Mouse (Mus musculus) heart, postnatal 0 days (tissue): ENCODE measurements around the gene Ldlr. TPM values are rescaled to one million over a fixed set of nuclear protein-coding genes. Genes with fewer than 3 reads are reported as not detected.
"Not testable (repeated sequence)": the region's sequence is repeated elsewhere in the genome, so short reads cannot be mapped to it uniquely, and the experiment has no call there.

Experiments
- ATAC-seq: fragments of 200-750 bp; cut with Nextera tagmentation; 2 replicates; pipeline ENCODE4 v1.8.0; 2017; ENCODE audit warnings: low read depth, moderate number of reproducible peaks, moderate library complexity; ENCODE audit not compliant: insufficient read depth
- DNase-seq: peaks from one replicate; pipeline ENCODE4 v3.0.0-alpha.2; 2016; ENCODE audit warnings: low spot score
- H3K27ac ChIP-seq: fragments of 300-500 bp; sonication (generic); 2 replicates; pipeline ENCODE4 v1.5.1; 2014; ENCODE audit warnings: low read depth, mild to moderate bottlenecking
- H3K27me3 ChIP-seq: fragments of 300-500 bp; sonication (generic); 2 replicates; pipeline ENCODE4 v1.6.1; 2014; ENCODE audit warnings: low read length, mixed read lengths; ENCODE audit not compliant: control insufficient read depth, insufficient read depth
- H3K36me3 ChIP-seq: fragments of 300-500 bp; sonication (generic); replicated peaks from 2 replicates; pipeline ENCODE4 v1.6.1; 2014; ENCODE audit warnings: low read length, mixed read lengths; ENCODE audit not compliant: control insufficient read depth, insufficient read depth
- H3K4me1 ChIP-seq: fragments of 300-500 bp; sonication (generic); 2 replicates; pipeline ENCODE4 v1.6.1; 2014; ENCODE audit warnings: antibody characterized with exemption; ENCODE audit not compliant: control insufficient read depth, insufficient read depth
- H3K4me2 ChIP-seq: fragments of 300-500 bp; sonication (generic); 2 replicates; pipeline ENCODE4 v1.6.1; 2014; ENCODE audit warnings: low read depth, mild to moderate bottlenecking, low read length, moderate library complexity
- H3K4me3 ChIP-seq: fragments of 300-500 bp; sonication (generic); 2 replicates; pipeline ENCODE4 v1.5.1; 2014; ENCODE audit warnings: low read depth, low read length
- H3K9ac ChIP-seq: fragments of 300-500 bp; sonication (generic); replicated peaks from 2 replicates; pipeline ENCODE4 v1.6.1; 2014; ENCODE audit warnings: low read depth, low read length, mixed read lengths
- H3K9me3 ChIP-seq: fragments of 300-500 bp; sonication (generic); replicated peaks from 2 replicates; pipeline ENCODE4 v1.6.1; 2016; ENCODE audit warnings: low read length; ENCODE audit not compliant: control insufficient read depth
- CTCF ChIP-seq: IDR thresholded peaks from 2 replicates; pipeline ENCODE4 v1.5.1; 2016; ENCODE audit warnings: antibody characterized with exemption, control low read depth, low read depth
- EP300 ChIP-seq: IDR thresholded peaks from 2 replicates; pipeline ENCODE4 v1.6.1; 2016; ENCODE audit warnings: antibody characterized with exemption, low read depth
- WGBS: fragments of 180-500 bp; shearing (Covaris S2); extraction: QIAGEN DNeasy Blood & Tissue Kit; methylation state at CpG from one replicate; pipeline ENCODE4 v1.1.7; 2014; 5-methylcytosine and 5-hydroxymethylcytosine counted together
- polyA plus RNA-seq: library from polyadenylated mRNA; unstranded; fragments of >200 nt; fragmentation: Nextera tagmentation; extraction: Ambion mirVana; gene quantifications from 2 replicates; pipeline ENCODE4 v1.2.1, GENCODE M21; 2015
- total RNA-seq: library from RNA; depleted of rRNA; stranded (reverse); fragments of >200 nt; gene quantifications from 2 replicates; pipeline ENCODE4 v1.2.3, GENCODE M21; 2014; ENCODE audit warnings: low replicate concordance

Ldlr gene
- total and polyA plus RNA-seq, 2 experiments from 2014 or later: 10.9 to 36.8 TPM

- not testable (repeated sequence) for H3K27ac ChIP-seq, H3K27me3 ChIP-seq
Observed at GRCm38 (mm10) chr9:21699280-21699679, 24.0 kb upstream of the Ldlr start.

GRCm38 (mm10) chr9:21701091-21701490, 22.2 kb upstream of the Ldlr start:
- TF ChIP-seq EP300: no peak
- no peak for TF ChIP-seq CTCF
- Histone ChIP-seq H3K27ac (no peak overlapping the region), H3K27me3 (no peaks in the 10 kb centered on the region), H3K4me1 (no peaks in the 10 kb centered on the region), H3K36me3 (peaks cover 84% of the 10 kb centered on the region), H3K9me3 (no peaks in the 10 kb centered on the region), H3K4me3 (no peak overlapping the region), H3K4me2 (no peak overlapping the region), H3K9ac (no peak overlapping the region)
- no peak for DNase-seq
- ATAC-seq: no peak
- WGBS: 93% methylated on average over 14 of the region's 14 CpGs

More at GRCm38 (mm10) chr9:21699280-21699679, 24.0 kb upstream of the Ldlr start:
- H3K9ac ChIP-seq, DNase-seq, ATAC-seq, H3K4me3 ChIP-seq, H3K4me1 ChIP-seq, H3K9me3 ChIP-seq, H3K4me2 ChIP-seq: not testable (repeated sequence)
- peak; percentile 39 for TF ChIP-seq CTCF
- WGBS: 64% methylated on average over 6 of the region's 6 CpGs
- peaks cover 84% of the 10 kb centered on the region for H3K36me3 ChIP-seq

DNA sequence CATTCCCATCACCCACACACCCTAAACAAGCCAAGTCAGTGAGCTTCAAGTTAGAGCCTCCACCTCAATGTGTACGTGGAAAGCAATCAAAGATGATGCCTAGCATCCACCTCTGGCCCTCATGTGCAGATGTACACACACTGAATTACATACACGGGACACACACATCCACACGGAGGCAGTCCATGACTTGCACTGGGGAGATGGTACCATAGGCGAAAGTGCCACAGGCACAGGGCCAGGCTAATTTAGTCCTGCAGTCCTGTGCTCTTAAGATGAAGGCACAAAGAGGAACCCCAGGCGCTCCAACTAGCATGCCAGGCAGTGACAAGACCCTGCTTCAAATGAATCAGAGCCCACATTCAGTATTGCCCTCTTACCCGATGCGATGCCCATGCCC, 19.8 kb upstream of the Ldlr start:
- H3K27ac ChIP-seq: peak overlapping the region; percentile 50; the same call in 1 of the 2 replicates
- H3K36me3 ChIP-seq: peaks cover 75% of the 10 kb centered on the region
- TF ChIP-seq EP300 (no peak), CTCF (peak; percentile 51)
- no peak overlapping the region for H3K9ac ChIP-seq
- no peaks in the 10 kb centered on the region for H3K27me3 ChIP-seq
- no peak overlapping the region for H3K4me3 ChIP-seq
- no peak overlapping the region for H3K4me2 ChIP-seq
- DNase-seq (peak; percentile 40), ATAC-seq (peak; percentile 72)
- no peaks in the 10 kb centered on the region for H3K9me3 ChIP-seq
- 76% methylated on average over 7 of the region's 7 CpGs for WGBS
- H3K4me1 ChIP-seq: no peaks in the 10 kb centered on the region

DNA sequence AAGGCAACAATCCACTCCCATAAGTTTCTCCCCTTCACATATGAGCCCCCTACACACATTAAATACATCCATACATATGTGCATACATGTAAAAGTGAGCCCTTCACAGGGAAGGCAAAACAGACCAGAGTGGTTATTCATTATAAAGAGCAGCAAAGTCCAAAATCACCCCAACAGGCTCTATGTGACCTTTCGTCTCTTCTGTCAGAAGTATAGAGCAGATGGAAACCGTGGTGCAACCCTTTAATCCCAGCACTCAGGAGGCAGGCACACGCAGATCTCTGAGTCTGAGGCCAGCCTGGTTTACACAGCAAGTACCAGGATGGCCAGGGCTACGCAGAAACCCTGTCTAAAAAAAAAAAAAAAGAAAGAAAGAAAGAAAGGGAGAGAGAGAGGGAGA, 17.2 kb upstream of the Ldlr start:
- no peak overlapping the region for H3K27ac ChIP-seq
- H3K4me2 ChIP-seq: no peak overlapping the region
- ATAC-seq: no peak
- H3K27me3 ChIP-seq: no peaks in the 10 kb centered on the region
- H3K9me3 ChIP-seq: no peaks in the 10 kb centered on the region
- H3K4me1 ChIP-seq: no peaks in the 10 kb centered on the region
- WGBS: 83% methylated on average over 4 of the region's 4 CpGs
- no peak for DNase-seq
- no peak for TF ChIP-seq EP300
- TF ChIP-seq CTCF: no peak
- H3K36me3 ChIP-seq: peaks cover 52% of the 10 kb centered on the region
- no peak overlapping the region for H3K9ac ChIP-seq
- no peak overlapping the region for H3K4me3 ChIP-seq

- WGBS: 87% methylated on average over 8 of the region's 8 CpGs
Observed at GRCm38 (mm10) chr9:21706586-21707265, 16.6 kb upstream of the Ldlr start.

GRCm38 (mm10) chr9:21709340-21709739, 13.9 kb upstream of the Ldlr start:
- Histone ChIP-seq H3K27ac (no peak overlapping the region), H3K36me3 (peaks cover 19% of the 10 kb centered on the region), H3K4me3 (no peak overlapping the region), H3K4me1 (no peaks in the 10 kb centered on the region), H3K4me2 (no peak overlapping the region), H3K9ac (no peak overlapping the region), H3K27me3 (no peaks in the 10 kb centered on the region), H3K9me3 (no peaks in the 10 kb centered on the region)
- 98% methylated on average over 3 of the region's 3 CpGs for WGBS
- TF ChIP-seq CTCF: no peak
- no peak for TF ChIP-seq EP300
- ATAC-seq (no peak), DNase-seq (no peak)

More at GRCm38 (mm10) chr9:21706586-21707265, 16.6 kb upstream of the Ldlr start:
- DNase-seq (no peak), ATAC-seq (no peak)
- no peak overlapping the region for H3K4me2 ChIP-seq
- H3K4me3 ChIP-seq: no peak overlapping the region
- no peaks in the 10 kb centered on the region for H3K27me3 ChIP-seq
- H3K36me3 ChIP-seq: peaks cover 46% of the 10 kb centered on the region
- no peak for TF ChIP-seq EP300
- TF ChIP-seq CTCF: no peak
- H3K9me3 ChIP-seq: no peaks in the 10 kb centered on the region
- no peak overlapping the region for H3K9ac ChIP-seq
- no peak overlapping the region for H3K27ac ChIP-seq
- no peaks in the 10 kb centered on the region for H3K4me1 ChIP-seq
